Mouse (Mus musculus) urinary bladder, postnatal 36 days (tissue): Measurements from ENCODE around the gene Zfp866.

Source experiments
- DNase-seq, 2 experiments: peaks; one replicate each; pipeline ENCODE4 v3.0.0; 2022; ENCODE audit warnings: low spot score in 2 of 2, mixed read lengths in 1 of 2

Gene Zfp866

GRCm38 (mm10) chr8:69716403-69717231, 74.4 kb downstream of the Zfp866 start:
- peak; percentile 85 to 93 for DNase-seq

- DNase-seq = no peak
Measured at GRCm38 (mm10) chr8:69715366-69715765, 75.6 kb downstream of the Zfp866 start.

- DNase-seq = no peak
Measured at GRCm38 (mm10) chr8:69713516-69713915, 77.5 kb downstream of the Zfp866 start.
